Mouse (Mus musculus) lung, postnatal 10 days (tissue): ENCODE data around the gene Rab4b.

ENCODE experiments used
- DNase-seq: peaks from one replicate; pipeline ENCODE4 v3.0.0; 2021

The Rab4b gene

GRCm38 (mm10) chr7:27158171-27158570 is 20.5 kb downstream of the Rab4b start:
- DNase-seq = no peak

- DNase-seq = no peak
These were observed 22.7 kb downstream of the Rab4b start for GRCm38 (mm10) chr7:27156005-27156404.

GRCm38 (mm10) chr7:27153205-27153764 is 25.4 kb downstream of the Rab4b start, which contains the start of gene Cyp2t4:
TSS of gene Cyp2t4 (plus strand) at chr7:27153714.
- peak; percentile 75 for DNase-seq

- DNase-seq = no peak
These were observed 42.2 kb downstream of the Rab4b start for GRCm38 (mm10) chr7:27136410-27136996.

- no peak for DNase-seq
These were observed 44.9 kb downstream of the Rab4b start for GRCm38 (mm10) chr7:27133757-27134156.

GRCm38 (mm10) chr7:27133156-27133555 is 45.5 kb downstream of the Rab4b start:
- no peak for DNase-seq

GRCm38 (mm10) chr7:27132588-27132987 is 46.1 kb downstream of the Rab4b start:
- DNase-seq = peak; percentile 67

- DNase-seq = no peak
These were observed 47.3 kb downstream of the Rab4b start for GRCm38 (mm10) chr7:27131387-27131786.

- no peak for DNase-seq
These were observed 48.0 kb downstream of the Rab4b start for GRCm38 (mm10) chr7:27130521-27131370.

GRCm38 (mm10) chr7:27129811-27130210 is 48.9 kb downstream of the Rab4b start:
- DNase-seq = no peak

GRCm38 (mm10) chr7:27128946-27129345 is 49.8 kb downstream of the Rab4b start:
- DNase-seq = no peak

GRCm38 (mm10) chr7:27128162-27128561 is 50.5 kb downstream of the Rab4b start:
- peak; percentile 60 for DNase-seq

- no peak for DNase-seq
These were observed 53.7 kb downstream of the Rab4b start for GRCm38 (mm10) chr7:27124969-27125368.

- DNase-seq = no peak
These were observed 54.3 kb downstream of the Rab4b start for GRCm38 (mm10) chr7:27124305-27124832.

- peak; percentile 27 for DNase-seq
These were observed 59.0 kb downstream of the Rab4b start, which contains the start of gene Cyp2f2 for GRCm38 (mm10) chr7:27119676-27120075. TSS of gene Cyp2f2 (plus strand) at chr7:27119909.
